Mouse (Mus musculus): ENCODE measurements around the gene Ldoc1. TPM values are rescaled to one million over a fixed set of nuclear protein-coding genes. Genes with fewer than 3 reads are reported as not detected.

The Ldoc1 gene
- 1 to 10 TPM; 2.5 to 3.3 TPM for total RNA-seq (2021)
- long read RNA-seq, experiment 1: 0 reads
- long read RNA-seq, experiment 2, partial matches to known transcripts: 0 of 4 reads
- long read RNA-seq, experiment 2, other reads (novel, unspliced or antisense): 1 of 4 reads

DNA sequence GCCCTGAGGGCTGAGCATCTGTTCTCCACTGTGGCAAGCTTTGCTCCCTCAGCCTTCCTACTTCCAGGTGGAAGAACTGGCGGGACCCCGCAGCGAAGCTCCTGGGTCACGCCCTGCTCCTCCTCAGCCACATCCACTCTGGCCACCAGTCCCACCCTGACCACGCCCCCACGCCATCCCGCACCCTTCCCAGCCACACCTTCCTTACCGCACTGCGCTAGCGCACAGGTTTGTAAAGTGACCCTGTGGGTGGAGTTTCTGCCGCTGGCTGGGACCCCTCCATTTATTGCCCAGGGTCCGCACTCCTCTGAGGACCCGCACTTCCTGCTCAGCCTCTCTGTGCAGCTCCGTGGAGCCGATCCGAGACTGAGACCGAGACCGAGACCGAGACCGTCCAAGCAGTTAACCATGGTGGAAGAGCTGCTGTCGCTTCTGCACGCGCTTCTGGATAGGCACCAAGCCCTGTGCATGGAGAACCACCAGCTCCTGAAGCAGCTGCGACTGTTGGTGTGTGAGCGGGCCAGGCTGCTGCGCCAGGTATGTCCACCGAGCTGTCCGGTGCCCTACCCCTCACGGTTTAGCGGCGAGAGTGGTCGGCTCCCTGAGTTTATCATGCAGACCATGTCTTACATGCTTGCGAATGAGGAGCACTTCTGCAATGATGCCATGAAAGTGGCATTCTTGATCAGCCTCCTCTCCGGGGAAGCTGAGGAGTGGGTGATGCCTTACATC, at the start of gene Ldoc1:
Gene Ldoc1, plus strand, starts transcription at position 196 of the 732 bp plus-strand sequence.
- TF ChIP-seq CTCF (conservative IDR thresholded peaks at IDR 0.05): no peak
- peak within 1 kb of the TSS; percentile 43 for H3K4me3 ChIP-seq
- no peak within 1 kb of the TSS for H3K27ac ChIP-seq
- DNase-seq (ENCODE audit: low spot score in 2 of 2): no peak

DNA sequence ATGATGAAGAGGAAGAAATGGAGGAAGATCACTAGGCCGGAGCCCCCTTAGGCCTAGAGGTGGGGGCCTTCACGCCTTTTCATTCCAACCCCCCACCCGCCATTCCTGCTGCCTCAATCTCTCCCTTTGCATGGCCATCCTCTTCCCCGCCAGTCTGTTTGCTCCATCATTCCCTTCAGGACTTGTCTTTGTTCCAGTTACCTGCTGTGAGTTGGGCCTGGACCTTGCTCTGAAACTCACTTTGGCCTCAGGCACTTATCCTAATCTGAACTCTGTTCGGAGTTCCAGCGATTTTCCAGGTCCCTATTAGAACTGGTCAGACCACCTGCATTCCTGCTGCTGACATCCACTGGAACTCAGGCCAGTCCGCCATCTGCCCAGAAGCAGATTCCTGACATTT, 834 bp downstream of the Ldoc1 start:
- no peak for TF ChIP-seq CTCF (conservative IDR thresholded peaks at IDR 0.05)
- no peak for DNase-seq (ENCODE audit: low spot score in 2 of 2)
- Histone ChIP-seq H3K4me3 (no peak overlapping the region), H3K27ac (no peak overlapping the region)

DNA sequence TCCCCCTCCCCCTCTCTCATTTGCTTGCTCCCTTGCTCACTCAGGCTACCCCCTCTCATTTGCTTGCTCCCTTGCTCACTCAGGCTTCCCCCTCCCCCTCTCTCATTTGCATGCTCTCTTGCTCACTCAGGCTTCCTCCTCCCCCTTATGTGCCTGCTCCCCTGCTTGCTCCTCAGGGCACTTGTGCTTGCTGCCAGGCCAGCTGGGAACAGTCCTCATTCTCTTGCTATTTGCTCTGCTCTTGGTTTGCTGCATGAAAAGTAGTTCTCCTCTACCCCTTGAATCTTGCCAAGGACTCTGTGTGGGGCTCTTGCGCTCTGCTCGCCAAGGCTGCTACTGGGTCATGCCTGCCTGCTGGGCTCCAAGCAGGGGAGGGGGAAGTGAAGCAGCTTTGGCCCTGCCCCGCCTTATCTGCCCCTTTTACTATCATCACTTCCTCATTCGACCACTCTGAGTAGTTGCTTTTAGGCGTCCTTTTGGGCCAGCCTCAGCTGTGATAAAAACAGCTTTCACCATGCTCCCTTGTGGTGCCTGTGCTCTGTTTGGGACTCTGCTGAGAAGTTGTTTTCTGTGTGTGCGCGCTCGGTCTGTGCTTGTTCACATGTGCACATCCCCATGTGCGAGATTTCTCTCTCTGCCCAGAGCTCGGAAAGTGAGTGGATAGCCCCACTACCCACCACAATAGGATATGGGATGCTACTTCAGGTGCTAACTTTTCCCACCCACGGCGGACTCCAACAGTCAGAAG, 13.2 kb downstream of the Ldoc1 start:
- peak overlapping the region; percentile 53; the same call in 1 of the 2 replicates for H3K27ac ChIP-seq
- no peak for TF ChIP-seq CTCF (conservative IDR thresholded peaks at IDR 0.05)
- H3K4me3 ChIP-seq: no peak overlapping the region
- peak; percentile 9 to 11 for DNase-seq (ENCODE audit: low spot score in 2 of 2)

DNA sequence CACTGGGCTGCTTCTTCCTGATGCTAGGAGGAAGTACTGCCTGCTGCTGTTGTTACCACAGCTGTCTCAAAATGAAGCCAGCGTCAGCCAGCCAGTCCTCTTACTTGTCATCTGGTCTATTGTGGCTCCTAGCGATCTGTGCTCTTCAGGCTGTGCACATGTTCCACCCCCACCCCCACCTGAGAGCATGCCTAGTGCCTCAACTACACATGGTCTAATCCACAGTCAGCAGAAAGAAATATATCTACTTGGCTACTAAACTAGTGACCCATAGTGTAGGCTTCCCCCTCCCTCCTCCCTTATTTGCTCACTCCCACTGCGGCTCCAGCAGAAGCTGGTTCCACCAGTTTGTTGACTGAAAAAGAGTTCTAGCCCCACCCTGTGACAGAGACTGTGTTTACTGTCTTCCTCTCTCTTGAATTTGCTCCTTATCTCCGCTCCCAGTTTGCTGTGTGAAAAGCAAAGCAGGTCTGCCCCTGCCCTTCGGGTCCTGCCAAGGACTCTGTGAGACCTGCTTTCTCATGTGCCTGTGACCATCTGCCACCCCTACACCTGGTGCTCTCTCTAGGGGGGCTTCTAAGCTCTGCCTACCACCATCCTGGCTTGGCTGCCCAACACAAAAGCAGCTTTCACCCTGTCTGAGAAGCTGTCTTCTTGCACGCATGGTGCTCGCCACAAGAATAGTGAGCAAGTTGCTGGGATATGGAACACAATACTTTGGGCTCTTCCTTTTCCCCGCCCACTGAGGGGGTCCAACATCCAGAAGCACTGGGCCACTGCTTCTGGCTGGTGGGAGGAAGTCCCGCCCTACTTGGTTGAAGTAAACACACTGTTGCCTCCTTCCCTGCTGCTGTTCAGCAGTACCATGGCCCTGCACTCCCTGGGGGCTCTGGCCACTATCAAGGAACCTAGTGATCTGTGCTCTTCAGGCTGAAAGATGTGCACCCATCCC, 14.0 kb downstream of the Ldoc1 start:
- TF ChIP-seq CTCF (conservative IDR thresholded peaks at IDR 0.05): no peak
- DNase-seq (ENCODE audit: low spot score in 2 of 2): no peak
- Histone ChIP-seq H3K4me3 (no peak overlapping the region), H3K27ac (peak overlapping the region; percentile 53; the same call in 1 of the 2 replicates)

DNA sequence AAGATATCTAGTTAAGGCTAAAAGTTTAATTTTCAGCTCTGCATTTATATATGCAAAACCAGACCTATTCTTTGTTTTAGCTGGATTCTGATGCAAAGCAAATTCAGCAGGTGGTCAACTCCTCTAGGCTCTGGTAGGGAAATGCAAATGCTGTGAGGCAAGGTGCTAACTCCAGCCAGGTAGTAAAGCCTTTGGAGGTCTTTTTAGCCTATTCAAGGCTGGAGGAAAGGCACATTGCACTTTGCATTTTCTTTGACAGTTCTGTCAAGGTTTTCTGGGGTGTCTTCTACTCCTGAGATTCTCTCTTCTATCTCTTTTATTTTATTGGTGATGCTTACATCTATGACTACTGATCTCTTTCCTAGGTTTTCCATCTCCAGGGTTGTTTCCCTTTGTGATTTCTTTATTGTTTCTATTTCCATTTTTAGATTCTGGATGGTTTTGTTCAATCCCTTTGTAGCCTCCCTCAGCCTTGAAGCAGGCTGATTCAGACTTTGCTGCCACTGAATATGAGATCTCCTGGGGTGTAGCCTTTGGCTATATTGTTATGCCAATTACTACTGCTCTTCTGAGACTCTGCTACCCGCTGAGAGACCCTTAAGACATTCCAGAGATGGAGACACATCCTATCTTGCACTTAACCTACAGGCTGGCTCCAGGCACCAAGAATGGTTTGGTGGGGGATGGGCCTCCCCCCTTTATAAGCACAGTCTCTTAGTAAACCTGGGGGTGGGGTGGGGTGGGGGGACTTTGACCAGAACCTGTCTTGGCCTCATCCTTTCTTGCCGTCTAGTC, 18.4 kb downstream of the Ldoc1 start:
- Histone ChIP-seq H3K4me3 (no peak overlapping the region), H3K27ac (no peak overlapping the region)
- no peak for TF ChIP-seq CTCF (conservative IDR thresholded peaks at IDR 0.05)
- DNase-seq (ENCODE audit: low spot score in 2 of 2): no peak

Measured in layer of hippocampus, adult 2 months (tissue).